Mouse (Mus musculus) liver, embryonic 15.5 days (tissue): Measurements from ENCODE around the gene Brinp2. TPM values are rescaled to one million over a fixed set of nuclear protein-coding genes. Genes with fewer than 3 reads are reported as not detected.

ENCODE experiments used
- ATAC-seq: fragments of 200-750 bp; cut with Nextera tagmentation; 2 replicates; pipeline ENCODE4 v1.8.0; 2017; ENCODE audit warnings: moderate number of reproducible peaks, mild to moderate bottlenecking, moderate library complexity; ENCODE audit not compliant: insufficient read depth
- H3K27ac ChIP-seq: fragments of 300-500 bp; sonication (generic); replicated peaks from 2 replicates; pipeline ENCODE4 v1.5.1; 2015; ENCODE audit warnings: mild to moderate bottlenecking, inconsistent platforms
- H3K27me3 ChIP-seq: fragments of 300-500 bp; sonication (generic); 2 replicates; pipeline ENCODE4 v1.6.1; 2015; ENCODE audit warnings: mild to moderate bottlenecking, inconsistent platforms
- H3K36me3 ChIP-seq: fragments of 300-500 bp; sonication (generic); replicated peaks from 2 replicates; pipeline ENCODE4 v1.6.1; 2015; ENCODE audit warnings: moderate library complexity, mild to moderate bottlenecking, inconsistent platforms
- H3K4me1 ChIP-seq: fragments of 300-500 bp; sonication (generic); replicated peaks from 2 replicates; pipeline ENCODE4 v1.6.1; 2015; ENCODE audit warnings: inconsistent platforms
- H3K4me2 ChIP-seq: fragments of 300-500 bp; sonication (generic); 2 replicates; pipeline ENCODE4 v1.6.1; 2015; ENCODE audit warnings: moderate library complexity, mild to moderate bottlenecking, inconsistent platforms
- H3K4me3 ChIP-seq: fragments of 300-500 bp; sonication (generic); replicated peaks from 2 replicates; pipeline ENCODE4 v1.5.1; 2015; ENCODE audit warnings: mild to moderate bottlenecking, inconsistent platforms
- H3K9ac ChIP-seq: fragments of 300-500 bp; sonication (generic); 2 replicates; pipeline ENCODE4 v1.6.1; 2015; ENCODE audit warnings: moderate library complexity, mild to moderate bottlenecking, inconsistent platforms
- H3K9me3 ChIP-seq: fragments of 300-500 bp; sonication (generic); replicated peaks from 2 replicates; pipeline ENCODE4 v1.6.1; 2016; ENCODE audit warnings: inconsistent platforms
- WGBS: fragments of 180-500 bp; shearing (Covaris S2); methylation state at CpG from one replicate; pipeline ENCODE4 v1.1.7; 2015; ENCODE audit warnings: mixed read lengths; ENCODE audit not compliant: insufficient replicate concordance; 5-methylcytosine and 5-hydroxymethylcytosine counted together
- polyA plus RNA-seq: library from polyadenylated mRNA; unstranded; fragments of >200 nt; fragmentation: Nextera tagmentation; extraction: Ambion mirVana; gene quantifications from 2 replicates; pipeline ENCODE4 v1.2.1, GENCODE M21; 2015

Gene Brinp2
- polyA plus RNA-seq, 1 experiment from 2014 or later, result 0.05 TPM

GRCm38 (mm10) chr1:158246476-158247153 is 109.5 kb downstream of the Brinp2 start:
- H3K9ac ChIP-seq, result no peak overlapping the region
- H3K4me3 ChIP-seq, result no peak overlapping the region
- H3K36me3 ChIP-seq, result no peaks in the 10 kb centered on the region
- 73% methylated on average over 14 of the region's 14 CpGs for WGBS
- no peak overlapping the region for H3K27ac ChIP-seq
- H3K4me1 ChIP-seq, result no peaks in the 10 kb centered on the region
- H3K9me3 ChIP-seq, result no peaks in the 10 kb centered on the region
- no peak overlapping the region for H3K4me2 ChIP-seq
- H3K27me3 ChIP-seq, result no peaks in the 10 kb centered on the region
- ATAC-seq, result no peak

- WGBS, result 58% methylated on average over 8 of the region's 8 CpGs
- Histone ChIP-seq H3K27me3 (no peaks in the 10 kb centered on the region), H3K27ac (no peak overlapping the region), H3K36me3 (no peaks in the 10 kb centered on the region), H3K4me3 (no peak overlapping the region), H3K4me2 (no peak overlapping the region), H3K4me1 (no peaks in the 10 kb centered on the region), H3K9me3 (no peaks in the 10 kb centered on the region), H3K9ac (no peak overlapping the region)
- no peak for ATAC-seq
Observed at GRCm38 (mm10) chr1:158245486-158245885, 110.6 kb downstream of the Brinp2 start.

DNA sequence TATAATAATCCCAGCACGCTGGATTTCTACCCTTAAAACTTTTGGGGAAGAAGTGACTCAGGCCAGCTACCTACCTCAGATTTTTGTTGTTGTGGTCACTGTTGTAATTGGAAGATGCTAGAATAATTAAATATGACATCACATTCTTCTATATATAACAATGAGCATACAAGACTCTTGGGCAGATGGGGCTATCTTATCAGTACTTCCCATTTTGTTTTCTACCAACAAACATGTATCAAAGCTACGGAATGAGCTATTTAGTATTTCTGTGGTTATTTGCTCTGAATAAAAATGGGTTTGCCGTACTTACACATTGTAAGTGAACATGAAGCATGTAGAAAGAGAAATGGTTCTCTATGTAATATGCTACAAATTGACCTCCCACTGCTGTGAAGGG is 112.1 kb downstream of the Brinp2 start:
- ATAC-seq, result no peak
- Histone ChIP-seq H3K36me3 (no peaks in the 10 kb centered on the region), H3K4me1 (no peaks in the 10 kb centered on the region), H3K27me3 (no peaks in the 10 kb centered on the region), H3K4me3 (no peak overlapping the region), H3K27ac (no peak overlapping the region), H3K9me3 (no peaks in the 10 kb centered on the region), H3K4me2 (no peak overlapping the region), H3K9ac (no peak overlapping the region)
- 64% methylated on average over 3 of the region's 3 CpGs for WGBS

GRCm38 (mm10) chr1:158241848-158242556 is 114.1 kb downstream of the Brinp2 start:
- no peaks in the 10 kb centered on the region for H3K27me3 ChIP-seq
- no peak overlapping the region for H3K27ac ChIP-seq
- no peak for ATAC-seq
- H3K9me3 ChIP-seq, result no peaks in the 10 kb centered on the region
- H3K9ac ChIP-seq, result no peak overlapping the region
- H3K36me3 ChIP-seq, result no peaks in the 10 kb centered on the region
- H3K4me1 ChIP-seq, result no peaks in the 10 kb centered on the region
- H3K4me2 ChIP-seq, result no peak overlapping the region
- no peak overlapping the region for H3K4me3 ChIP-seq
- WGBS, result 55% methylated on average over 2 of the region's 2 CpGs

- no peak overlapping the region for H3K9ac ChIP-seq
- no peaks in the 10 kb centered on the region for H3K36me3 ChIP-seq
- H3K4me1 ChIP-seq, result no peaks in the 10 kb centered on the region
- WGBS, result 39% methylated on average over 2 of the region's 2 CpGs
- H3K27ac ChIP-seq, result no peak overlapping the region
- H3K4me2 ChIP-seq, result no peak overlapping the region
- H3K4me3 ChIP-seq, result no peak overlapping the region
- no peaks in the 10 kb centered on the region for H3K27me3 ChIP-seq
- peak; percentile 42; the same call in 1 of the 2 replicates for ATAC-seq
- H3K9me3 ChIP-seq, result no peaks in the 10 kb centered on the region
Observed at GRCm38 (mm10) chr1:158239841-158240240, 116.3 kb downstream of the Brinp2 start.

- Histone ChIP-seq H3K4me3 (no peak overlapping the region), H3K4me2 (no peak overlapping the region), H3K27me3 (no peaks in the 10 kb centered on the region), H3K36me3 (no peaks in the 10 kb centered on the region), H3K9me3 (no peaks in the 10 kb centered on the region), H3K9ac (no peak overlapping the region), H3K4me1 (no peaks in the 10 kb centered on the region), H3K27ac (no peak overlapping the region)
- no peak for ATAC-seq
- 43% methylated on average over 4 of the region's 4 CpGs for WGBS
Observed at GRCm38 (mm10) chr1:158238722-158239121, 117.4 kb downstream of the Brinp2 start.

DNA sequence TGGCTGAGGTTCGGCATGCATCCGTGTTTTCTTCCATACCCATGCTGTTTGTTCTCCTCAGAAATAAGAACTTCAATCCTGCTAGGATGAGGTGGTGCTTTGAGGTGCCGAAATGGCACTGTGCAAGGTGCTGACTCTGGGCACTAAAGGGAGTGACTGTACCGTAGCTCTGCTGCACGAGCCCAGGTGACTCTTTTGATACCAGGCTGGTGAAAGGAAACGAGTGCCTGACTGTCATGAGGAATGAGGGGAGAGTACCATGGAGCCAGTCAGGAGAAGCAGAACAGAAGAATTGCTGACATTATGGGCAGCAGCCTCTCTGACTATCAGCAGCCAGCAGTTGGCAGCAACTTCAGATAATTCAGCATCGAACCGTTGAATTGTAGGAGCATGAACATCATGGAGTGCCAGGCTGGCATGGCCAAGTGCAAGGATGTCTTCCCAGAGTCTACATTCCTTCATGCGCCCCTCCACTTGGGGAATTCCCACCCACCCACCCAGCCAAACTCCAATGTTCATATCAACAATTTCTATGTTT is 127.4 kb downstream of the Brinp2 start:
- H3K4me2 ChIP-seq, result no peak overlapping the region
- no peaks in the 10 kb centered on the region for H3K27me3 ChIP-seq
- 61% methylated on average over 9 of the region's 9 CpGs for WGBS
- no peaks in the 10 kb centered on the region for H3K9me3 ChIP-seq
- no peak overlapping the region for H3K9ac ChIP-seq
- no peaks in the 10 kb centered on the region for H3K36me3 ChIP-seq
- H3K4me3 ChIP-seq, result no peak overlapping the region
- no peaks in the 10 kb centered on the region for H3K4me1 ChIP-seq
- no peak overlapping the region for H3K27ac ChIP-seq
- ATAC-seq, result no peak

DNA sequence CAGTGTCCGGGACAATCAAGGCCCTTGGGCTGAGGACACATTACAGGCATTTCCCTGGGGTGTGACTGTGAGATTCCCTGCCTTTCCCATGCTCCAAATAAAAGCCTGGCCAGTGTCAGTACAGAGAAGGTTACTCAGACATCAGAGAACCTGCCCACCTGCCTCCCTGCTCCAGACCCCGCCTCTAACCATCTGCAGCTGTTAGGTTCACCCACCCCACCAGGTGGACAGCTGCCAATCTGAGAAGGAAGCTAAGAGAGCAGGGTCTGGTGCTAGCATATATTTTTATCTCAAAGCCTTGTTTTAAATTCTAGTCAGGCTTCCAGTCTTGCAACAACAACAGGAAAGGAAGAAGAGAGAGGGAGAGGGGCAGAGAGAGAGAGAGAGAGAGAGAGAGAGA is 128.9 kb downstream of the Brinp2 start:
- Histone ChIP-seq H3K27me3 (no peaks in the 10 kb centered on the region), H3K4me1 (no peaks in the 10 kb centered on the region), H3K9ac (no peak overlapping the region), H3K4me2 (no peak overlapping the region), H3K27ac (no peak overlapping the region), H3K9me3 (no peaks in the 10 kb centered on the region), H3K36me3 (no peaks in the 10 kb centered on the region), H3K4me3 (no peak overlapping the region)
- no peak for ATAC-seq
- 43% methylated on average over 2 of the region's 2 CpGs for WGBS

GRCm38 (mm10) chr1:158226689-158227088 is 129.4 kb downstream of the Brinp2 start:
- no peaks in the 10 kb centered on the region for H3K9me3 ChIP-seq
- H3K27me3 ChIP-seq, result no peaks in the 10 kb centered on the region
- no peak overlapping the region for H3K4me2 ChIP-seq
- H3K4me1 ChIP-seq, result no peaks in the 10 kb centered on the region
- no peak overlapping the region for H3K9ac ChIP-seq
- H3K36me3 ChIP-seq, result no peaks in the 10 kb centered on the region
- no peak overlapping the region for H3K27ac ChIP-seq
- WGBS, result 52% methylated on average over 2 of the region's 2 CpGs
- no peak overlapping the region for H3K4me3 ChIP-seq
- no peak for ATAC-seq

- Histone ChIP-seq H3K9ac (no peak overlapping the region), H3K4me2 (no peak overlapping the region), H3K27me3 (no peaks in the 10 kb centered on the region), H3K27ac (no peak overlapping the region), H3K4me1 (no peaks in the 10 kb centered on the region), H3K9me3 (no peaks in the 10 kb centered on the region), H3K36me3 (no peaks in the 10 kb centered on the region), H3K4me3 (no peak overlapping the region)
- WGBS, result 47% methylated on average over 4 of the region's 4 CpGs
- ATAC-seq, result no peak
Observed at GRCm38 (mm10) chr1:158221048-158221447, 135.1 kb downstream of the Brinp2 start.

GRCm38 (mm10) chr1:158220148-158220547 is 136.0 kb downstream of the Brinp2 start:
- Histone ChIP-seq H3K9me3 (no peaks in the 10 kb centered on the region), H3K27me3 (no peaks in the 10 kb centered on the region), H3K4me2 (no peak overlapping the region), H3K9ac (no peak overlapping the region), H3K27ac (no peak overlapping the region), H3K4me3 (no peak overlapping the region), H3K4me1 (no peaks in the 10 kb centered on the region), H3K36me3 (no peaks in the 10 kb centered on the region)
- no peak for ATAC-seq
- WGBS, result 67% methylated on average over 4 of the region's 4 CpGs
